Mouse (Mus musculus): ENCODE measurements at regions not wholly inside any gene's neighbourhood (a gene's known extent, or its start where the extent isn't known, plus 50 kb on each side); places are given as distances from the start of the nearest gene placed in this dataset.

DNA sequence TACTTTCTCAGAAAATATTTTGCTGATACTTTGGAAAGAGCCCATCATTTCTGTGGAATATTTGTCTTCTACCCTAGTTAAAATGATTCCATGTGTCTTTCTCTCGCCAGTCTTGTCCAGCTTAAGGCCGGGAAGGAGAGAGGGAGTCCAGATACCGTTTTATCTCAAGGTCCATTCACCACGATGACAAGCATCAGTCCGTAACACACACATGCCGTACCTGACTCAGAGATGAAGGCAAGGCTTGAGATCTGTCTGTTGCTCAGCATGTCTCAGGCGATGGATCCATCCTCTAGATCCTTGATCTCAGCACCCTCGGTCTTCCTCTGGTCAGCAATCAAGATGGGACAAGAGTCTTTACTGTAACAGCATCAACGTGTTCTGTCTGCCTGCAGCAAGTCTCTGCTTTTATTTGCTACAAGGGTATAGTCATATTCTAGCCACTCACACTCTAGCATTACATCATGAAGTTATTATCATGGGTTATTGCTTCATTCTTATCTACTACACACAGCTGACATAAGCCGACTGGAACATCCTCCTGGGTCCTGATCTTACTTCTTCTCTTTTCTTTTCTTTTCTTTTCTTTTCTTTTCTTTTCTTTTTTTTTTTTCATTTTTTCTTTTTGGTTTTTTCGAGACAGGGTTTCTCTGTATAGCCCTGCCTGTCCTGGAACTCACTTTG lies 64.9 kb upstream of the Tmem164 start:
- no peak for DNase-seq
- intact Hi-C loops (cut with DNase I; ENCODE audit: low total_unique reads) = no loop called here

DNA sequence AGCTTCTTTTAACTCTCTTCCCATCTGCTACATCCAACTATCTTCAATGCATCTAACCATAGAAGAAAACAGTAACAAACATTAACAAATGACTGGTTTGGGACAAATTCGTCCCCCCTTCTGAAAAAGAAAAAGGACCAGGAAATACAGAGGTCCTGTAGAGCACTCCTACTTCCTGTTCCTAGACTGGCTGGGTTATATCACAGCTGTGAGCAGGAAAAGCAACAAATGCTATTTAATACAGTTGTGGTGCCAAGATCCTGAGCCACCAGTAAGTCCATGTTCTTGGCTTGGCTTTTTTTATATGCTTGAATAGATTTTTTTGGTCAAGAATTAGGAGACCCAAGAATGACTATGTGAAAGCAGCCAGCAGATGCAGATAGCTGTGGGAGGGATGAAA lies 62.8 kb upstream of the Tmem164 start:
- intact Hi-C loops (cut with DNase I; ENCODE audit: low total_unique reads) = no loop called here
- DNase-seq = no peak

DNA sequence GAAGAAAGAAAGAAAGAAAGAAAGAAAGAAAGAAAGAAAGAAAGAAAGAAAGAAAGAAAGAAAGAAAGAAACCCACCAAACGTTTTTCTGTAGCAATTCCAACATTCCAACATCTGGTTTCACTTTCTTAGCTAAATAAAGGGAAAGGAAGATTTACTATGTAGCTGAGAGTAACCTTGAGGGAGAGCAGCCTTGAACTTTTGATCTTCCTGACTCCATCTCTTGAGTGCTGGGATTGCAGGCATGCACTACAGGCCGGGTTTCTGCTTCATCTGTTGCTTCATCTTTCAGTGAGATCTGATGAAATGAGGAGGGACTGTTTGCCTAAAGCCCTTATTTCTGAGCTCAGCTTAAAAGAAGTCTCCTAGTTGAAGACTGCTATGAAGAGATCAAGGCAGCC lies 57.8 kb upstream of the Tmem164 start:
- intact Hi-C loops (cut with DNase I; ENCODE audit: low total_unique reads) = no loop called here

DNA sequence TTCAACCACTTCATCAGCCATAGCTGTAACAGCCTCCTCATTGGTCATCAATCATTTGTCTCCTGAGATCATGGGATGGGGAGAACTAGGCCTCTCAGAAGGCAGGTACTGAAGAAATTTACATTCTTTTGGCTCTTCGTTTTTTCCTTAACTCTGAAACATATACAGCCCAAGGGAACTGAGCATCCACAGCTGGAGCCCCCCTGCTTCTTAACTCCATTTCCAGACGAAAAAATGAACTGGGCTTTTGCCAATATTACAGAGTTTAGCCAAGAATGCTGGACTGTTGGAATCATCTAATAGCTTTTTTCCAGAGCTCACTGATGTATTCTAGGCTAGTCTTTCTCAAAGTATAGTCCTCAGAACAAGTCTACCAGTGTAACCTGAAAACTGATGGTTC lies 57.3 kb upstream of the Tmem164 start:
- no peak for DNase-seq
- intact Hi-C loops (cut with DNase I; ENCODE audit: low total_unique reads) = no loop called here

More for the DNA sequence above, 57.8 kb upstream of the Tmem164 start:
- DNase-seq = no peak

Measured in gastrocnemius, postnatal 14 days (tissue).